Mouse (Mus musculus): ENCODE data around the gene Pcna.
"Not testable (repeated sequence)": the region's sequence is repeated elsewhere in the genome, so short reads cannot be mapped to it uniquely, and the experiment has no call there.

Pcna gene

DNA sequence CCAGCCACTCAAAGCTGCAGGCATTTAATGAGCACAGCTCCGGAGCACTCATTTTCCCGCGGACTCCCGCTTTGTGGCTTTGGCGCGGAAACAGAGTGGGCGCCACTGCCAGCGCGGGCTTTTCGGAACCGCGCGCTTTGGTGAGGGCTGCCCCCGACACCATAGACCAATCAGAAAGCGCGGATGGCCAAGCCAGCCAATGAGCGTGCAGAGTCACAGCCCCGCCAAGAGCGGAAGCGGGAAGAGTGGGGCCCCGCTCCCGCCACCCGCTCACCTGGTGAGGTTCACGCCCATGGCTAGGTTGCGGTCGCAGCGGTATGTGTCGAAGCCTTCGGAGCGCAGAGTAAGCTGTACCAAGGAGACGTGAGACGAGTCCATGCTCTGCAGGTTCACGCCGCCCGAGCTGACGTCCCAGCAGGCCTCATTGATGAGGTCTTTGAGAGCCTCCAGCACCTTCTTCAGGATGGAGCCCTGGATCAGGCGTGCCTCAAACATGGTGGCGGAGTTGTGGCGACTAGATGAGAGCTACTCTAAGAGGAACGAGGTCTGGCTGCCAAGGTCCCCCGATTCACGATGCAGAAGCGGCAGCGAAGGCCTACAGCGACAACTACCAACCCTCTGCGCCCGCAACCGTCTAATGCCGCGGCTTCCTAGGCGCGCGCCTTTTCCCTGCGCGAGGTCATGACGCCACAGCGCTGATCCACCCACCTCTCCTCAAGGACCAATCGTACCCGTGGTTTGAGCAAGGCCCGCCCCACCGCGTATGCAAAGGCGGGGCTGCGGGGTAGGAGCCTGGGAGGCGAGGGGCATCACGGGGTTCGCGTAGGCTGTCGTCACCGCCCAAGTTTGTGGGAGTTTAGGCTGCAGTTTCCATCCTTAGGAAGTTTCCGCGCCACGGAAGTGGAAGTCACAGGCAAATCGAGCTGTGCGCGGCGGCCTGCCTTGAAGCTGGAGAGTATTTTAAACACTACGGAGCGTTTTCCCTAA lies at the start of gene Pcna:
Gene Pcna (minus strand): TSS at position 773 of the 987 bp plus-strand sequence.
- peak; percentile 97 for DNase-seq (ENCODE audit: low spot score)

- DNase-seq (ENCODE audit: low spot score) = no peak
These were observed 48.3 kb upstream of the Pcna start for GRCm38 (mm10) chr2:132301436-132301835.

DNA sequence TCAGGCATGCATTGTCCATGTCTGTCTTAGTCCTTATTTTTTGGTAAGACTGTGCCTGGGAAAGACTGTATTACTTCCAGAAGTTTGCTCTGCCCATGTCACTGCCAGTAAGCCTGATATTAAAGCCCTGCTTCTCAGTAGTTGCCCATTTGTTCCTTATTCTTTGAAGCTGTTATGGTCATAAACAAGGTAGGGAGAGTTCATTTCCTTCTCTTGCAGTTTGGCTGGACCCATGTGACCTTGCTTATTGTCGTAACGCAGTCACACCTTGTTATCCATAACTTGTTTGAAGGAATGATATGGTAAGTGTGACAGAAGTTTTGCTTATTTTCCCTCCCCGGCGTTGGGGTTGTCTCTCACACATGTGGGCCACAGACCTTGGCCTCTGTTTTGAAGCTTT lies 45.1 kb upstream of the Pcna start:
- no peak for DNase-seq (ENCODE audit: low spot score)

DNA sequence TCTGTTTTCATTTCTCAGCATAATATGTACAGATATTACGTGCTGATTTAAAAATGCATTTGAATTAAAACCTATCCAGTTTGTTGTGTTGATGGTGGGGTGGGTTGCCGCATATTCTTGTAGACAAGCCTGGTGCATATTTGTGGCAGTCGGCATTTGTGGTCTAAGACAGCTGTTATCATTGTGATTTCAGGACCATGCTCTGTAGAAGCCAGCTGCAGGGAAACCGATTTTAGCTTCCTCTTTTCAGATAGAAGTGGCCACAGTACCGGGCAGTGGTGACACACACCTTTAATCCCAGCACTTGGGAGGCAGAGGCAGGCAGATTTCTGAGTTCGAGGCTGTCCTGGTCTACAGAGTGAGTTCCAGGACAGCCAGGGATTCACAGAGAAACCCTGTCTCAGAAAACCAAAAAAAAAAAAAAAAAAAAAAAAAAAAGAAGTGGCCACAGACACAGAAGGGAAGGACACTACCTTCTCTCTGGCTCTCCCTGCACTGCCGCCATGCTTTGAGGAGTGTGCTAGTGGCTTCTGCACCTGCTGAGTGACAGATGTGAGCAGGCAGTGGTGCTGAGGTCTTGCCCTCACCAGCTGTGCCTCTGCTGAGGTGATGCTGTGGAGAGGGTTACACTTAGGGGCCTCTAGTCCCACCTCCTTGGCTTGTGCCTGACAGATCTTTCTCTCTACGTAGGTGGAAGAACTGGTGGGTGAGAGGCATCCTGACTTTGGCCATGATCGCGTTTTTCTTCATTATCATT lies 40.8 kb upstream of the Pcna start:
- no peak for DNase-seq (ENCODE audit: low spot score)

- DNase-seq (ENCODE audit: low spot score) = peak; percentile 54
These were observed 39.0 kb upstream of the Pcna start for GRCm38 (mm10) chr2:132292083-132292482.

DNA sequence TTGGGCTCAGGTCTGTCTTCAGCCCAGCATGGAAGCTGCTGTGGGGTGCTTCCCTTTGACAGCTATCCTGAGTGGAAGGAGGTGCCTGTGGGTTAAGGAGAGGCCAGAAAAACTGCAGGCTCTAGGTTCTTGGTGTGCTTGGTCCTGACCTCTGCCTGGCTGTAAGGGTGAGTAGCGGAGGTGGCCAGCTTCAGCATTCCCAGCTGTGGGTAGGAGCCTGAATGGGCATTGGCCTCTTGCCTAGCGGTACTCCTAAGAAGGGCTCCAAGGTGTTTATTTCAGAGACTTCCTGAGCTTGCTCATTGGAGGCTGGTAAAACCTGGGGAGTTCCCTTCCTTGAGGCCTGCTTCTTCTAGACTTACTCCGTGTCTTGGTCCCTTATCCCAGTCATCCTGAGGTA lies 38.2 kb upstream of the Pcna start:
- no peak for DNase-seq (ENCODE audit: low spot score)

DNA sequence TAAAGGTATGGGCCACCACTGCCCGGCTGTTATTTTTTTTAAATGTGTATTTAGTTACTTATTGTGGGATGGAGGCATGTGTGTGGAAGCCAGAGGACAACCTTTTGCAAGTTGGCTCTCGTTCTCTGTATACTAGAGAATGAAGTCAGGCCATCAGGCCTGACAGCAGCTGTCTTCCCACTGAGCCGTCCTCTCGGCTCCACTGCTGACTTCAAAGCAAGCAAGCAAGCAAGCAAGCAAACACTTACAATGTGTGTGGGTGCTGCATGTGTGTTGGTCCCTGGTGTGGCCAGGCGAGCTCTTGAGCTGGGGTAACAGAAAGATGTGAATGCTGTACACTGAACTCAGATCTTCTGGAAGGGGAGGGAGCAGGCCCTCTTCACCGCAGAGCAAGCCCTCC lies 37.7 kb upstream of the Pcna start:
- DNase-seq (ENCODE audit: low spot score) = no peak

- not testable (repeated sequence) for DNase-seq (ENCODE audit: low spot score)
These were observed 36.1 kb upstream of the Pcna start for GRCm38 (mm10) chr2:132289213-132289612.

DNA sequence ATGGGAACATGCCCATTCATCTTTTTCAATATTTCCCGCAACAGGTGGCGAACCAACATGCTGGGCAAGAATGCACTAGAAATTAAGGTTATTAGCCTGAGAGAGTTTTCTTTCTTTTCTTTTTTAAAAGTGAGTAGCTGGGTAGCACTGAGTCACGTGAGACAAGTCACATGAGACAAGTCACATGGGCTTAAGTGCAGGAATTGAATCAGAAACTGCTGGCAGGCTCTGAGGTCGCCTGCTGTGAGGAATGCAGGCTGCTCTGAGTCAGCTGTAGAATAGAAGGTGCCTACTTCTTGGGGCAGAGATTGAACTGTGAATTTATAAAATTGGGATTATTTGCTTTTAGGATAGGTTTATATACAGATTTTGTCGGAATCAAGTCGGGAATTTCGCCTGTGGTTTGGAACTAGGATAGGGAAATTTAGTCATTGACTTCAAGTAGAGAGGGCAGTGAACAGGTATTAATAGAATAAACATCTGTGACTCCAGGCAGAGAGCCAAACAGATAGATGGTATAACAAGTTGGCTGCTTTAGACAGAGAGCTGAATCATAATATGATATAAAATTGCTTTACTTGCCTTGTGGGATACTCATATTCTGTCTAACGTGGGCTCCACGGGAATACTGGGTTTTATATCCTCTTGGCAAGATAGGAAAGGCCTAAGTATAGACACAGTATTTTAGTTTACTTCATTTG lies 33.4 kb upstream of the Pcna start:
- DNase-seq (ENCODE audit: low spot score) = no peak

DNA sequence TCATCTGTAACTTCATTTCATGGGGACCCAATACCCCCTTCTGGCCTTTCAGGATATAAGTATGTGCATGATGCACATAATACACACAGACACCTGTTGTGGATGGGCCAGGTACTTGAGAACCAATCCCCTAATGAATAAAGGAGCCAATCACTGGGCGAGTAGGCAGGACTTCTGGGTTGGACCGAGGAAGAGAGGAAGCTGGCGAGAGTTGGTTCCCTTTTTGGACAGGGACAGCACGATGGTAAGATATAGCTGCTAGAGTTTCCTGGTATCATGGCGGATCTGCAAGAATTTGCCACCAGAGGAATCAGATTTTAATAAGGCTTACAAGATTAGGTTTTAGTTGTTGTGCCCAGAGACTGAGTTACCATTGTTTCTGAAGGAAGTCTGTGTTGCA lies 32.6 kb upstream of the Pcna start:
- DNase-seq (ENCODE audit: low spot score) = not testable (repeated sequence)

GRCm38 (mm10) chr2:132284492-132285139 lies 31.5 kb upstream of the Pcna start:
- no peak for DNase-seq (ENCODE audit: low spot score)

GRCm38 (mm10) chr2:132283236-132284070 lies 30.3 kb upstream of the Pcna start:
- DNase-seq (ENCODE audit: low spot score) = no peak

GRCm38 (mm10) chr2:132282453-132283174 lies 29.5 kb upstream of the Pcna start:
- DNase-seq (ENCODE audit: low spot score) = no peak

DNA sequence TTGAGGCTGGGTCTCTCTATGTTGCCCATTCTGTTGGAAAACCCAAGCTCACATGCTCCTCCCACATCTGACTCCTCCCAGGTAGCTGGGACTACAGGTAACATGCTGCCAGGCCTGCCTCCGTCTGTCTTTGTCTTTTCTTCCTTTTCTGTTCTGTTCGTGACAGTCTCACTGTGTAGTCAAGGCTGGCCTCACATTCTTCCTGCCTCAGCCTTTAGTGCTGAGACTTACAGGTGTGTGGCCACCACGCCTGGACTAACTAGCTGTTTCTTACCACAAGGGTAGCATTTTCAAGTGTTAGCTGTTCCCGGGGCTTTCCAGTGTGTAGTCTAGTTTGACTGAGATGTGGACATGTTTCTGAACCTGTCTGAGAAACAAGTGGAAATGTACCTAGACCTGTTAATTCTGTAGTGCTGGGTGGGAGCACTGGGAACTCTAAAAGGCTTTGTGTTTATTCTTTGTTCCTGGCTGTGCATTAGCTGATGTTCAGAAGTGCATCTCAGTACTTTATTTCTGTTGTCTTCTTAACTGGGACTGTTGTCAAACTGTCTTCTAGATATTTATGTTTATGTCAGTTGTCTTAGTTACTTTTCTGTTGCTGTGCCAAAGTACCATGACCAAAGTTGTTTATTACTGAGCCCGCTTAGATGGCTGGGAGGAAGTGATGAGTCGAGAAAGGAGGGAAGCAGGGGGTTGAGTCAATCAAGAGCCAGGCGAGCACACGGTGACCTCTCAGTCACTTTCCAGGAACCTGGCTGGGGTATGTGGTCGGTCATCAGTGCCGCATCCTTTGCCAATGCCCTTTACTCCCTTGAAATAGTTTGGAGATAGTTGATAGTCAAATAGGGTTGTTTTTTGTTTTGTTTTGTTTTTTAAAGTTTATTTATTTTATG lies 28.7 kb upstream of the Pcna start:
- DNase-seq (ENCODE audit: low spot score) = no peak

GRCm38 (mm10) chr2:132280518-132281120 lies 27.5 kb upstream of the Pcna start:
- DNase-seq (ENCODE audit: low spot score) = no peak

DNA sequence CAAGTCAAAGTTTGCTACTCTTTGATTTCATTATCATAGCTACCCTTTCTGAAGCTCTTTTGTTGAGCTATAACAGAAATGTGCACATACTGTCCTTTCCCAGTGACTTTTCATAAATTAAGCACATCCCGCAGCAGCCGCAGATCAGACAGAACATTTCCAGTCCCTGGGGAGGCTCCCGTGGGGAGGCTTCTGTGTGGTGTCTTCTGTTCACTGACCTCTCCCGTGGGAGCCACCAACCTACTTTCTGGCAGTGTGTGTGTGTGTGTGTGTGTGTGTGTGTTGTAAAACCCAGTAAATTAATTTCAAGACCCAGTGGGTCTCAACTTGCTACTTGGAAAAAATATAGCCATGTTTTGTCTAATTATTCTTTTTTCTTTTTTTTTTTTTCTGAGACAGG lies 26.9 kb upstream of the Pcna start:
- peak; percentile 36 for DNase-seq (ENCODE audit: low spot score)

DNA sequence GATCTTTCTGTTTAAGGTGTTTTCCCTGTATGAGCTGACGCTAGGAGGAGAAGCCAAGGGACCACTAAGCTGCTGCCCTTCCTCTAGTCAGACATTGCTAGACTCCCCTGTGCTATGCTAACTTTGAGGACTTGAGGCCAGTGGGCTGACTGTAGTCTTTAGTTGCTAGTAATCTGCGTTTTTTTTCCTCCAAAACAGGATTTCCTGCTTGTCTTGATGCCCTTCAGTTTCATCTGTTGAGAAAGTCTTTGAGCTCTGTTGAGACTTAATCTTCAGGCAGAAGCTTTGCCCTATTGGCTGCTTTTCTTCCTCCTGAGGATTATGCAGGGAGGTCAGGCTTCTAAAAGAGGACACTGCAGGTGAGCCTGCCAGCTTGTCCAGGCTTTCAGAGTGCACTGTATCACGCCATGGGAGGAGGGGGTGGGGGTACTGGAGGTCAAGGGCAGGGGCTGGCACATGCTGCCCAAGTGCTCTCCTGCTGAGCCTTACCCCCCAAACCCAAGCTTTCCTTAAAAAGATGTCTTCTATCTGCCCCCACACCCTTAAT lies 26.3 kb upstream of the Pcna start:
- DNase-seq (ENCODE audit: low spot score) = no peak

DNA sequence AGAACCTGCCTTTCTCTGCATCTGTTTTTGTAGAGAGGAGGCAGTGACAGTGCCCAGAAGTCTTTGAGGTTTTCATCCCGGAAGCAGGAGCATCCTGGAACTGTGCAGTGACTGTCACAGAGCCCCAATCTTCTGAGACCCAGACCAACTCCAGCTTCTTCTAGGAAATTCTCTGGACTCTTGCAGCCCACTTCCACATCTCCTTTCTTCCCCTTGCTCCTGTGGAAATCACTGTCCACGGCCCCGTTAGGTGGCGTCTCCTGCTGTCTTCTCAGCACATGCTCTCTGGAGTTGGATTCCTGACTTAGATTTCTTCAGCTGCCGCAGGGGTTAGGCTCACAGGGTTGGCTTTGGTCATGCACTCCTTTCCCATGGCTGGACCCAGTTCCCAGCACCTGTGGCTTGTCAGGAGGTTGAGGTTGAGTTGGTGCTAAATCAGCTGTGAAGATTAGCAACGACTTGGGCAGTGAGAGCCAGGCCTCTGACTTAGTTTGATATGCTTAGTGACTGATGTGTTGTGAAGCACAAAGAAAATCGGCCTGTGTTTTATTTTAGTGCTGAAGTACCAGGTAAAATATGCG lies 25.2 kb upstream of the Pcna start:
- DNase-seq (ENCODE audit: low spot score) = no peak
